Mouse (Mus musculus) central nervous system, embryonic 14 days (tissue): ENCODE results near the gene Dnah17. TPM values are rescaled to one million over a fixed set of nuclear protein-coding genes. Genes with fewer than 3 reads are reported as not detected.

ENCODE experiments used
- polyA plus RNA-seq: library from polyadenylated mRNA; depleted of rRNA; stranded (reverse); fragments of >200 nt; gene quantifications from 2 replicates; pipeline ENCODE4 v1.2.3, GENCODE M21; 2012; rRNA removed

Gene Dnah17
- 0.09 TPM in 2 replicates for polyA plus RNA-seq

DNA sequence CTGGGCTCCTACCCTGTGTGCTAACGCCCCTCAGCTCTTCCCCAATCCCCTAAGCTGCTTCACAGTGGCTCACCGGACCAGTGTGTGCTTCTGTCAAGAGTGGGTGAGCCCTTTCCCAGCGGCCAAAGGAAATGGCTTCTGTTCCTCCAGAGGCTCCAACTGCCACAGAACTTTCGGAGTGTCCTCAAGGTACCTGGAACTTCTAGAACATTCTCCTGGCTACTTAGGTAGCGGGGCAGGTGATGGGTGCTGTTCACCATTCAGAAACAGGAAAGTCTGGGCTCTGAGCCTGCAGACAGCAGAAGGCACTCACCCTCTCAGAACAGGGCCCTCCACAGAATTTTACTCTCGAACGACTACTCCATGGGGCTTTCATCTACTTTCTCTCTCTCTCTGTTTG, at the start of gene Dnah17:
TSS of gene Dnah17 (minus strand) at position 101 of the 400 bp plus-strand sequence.

DNA sequence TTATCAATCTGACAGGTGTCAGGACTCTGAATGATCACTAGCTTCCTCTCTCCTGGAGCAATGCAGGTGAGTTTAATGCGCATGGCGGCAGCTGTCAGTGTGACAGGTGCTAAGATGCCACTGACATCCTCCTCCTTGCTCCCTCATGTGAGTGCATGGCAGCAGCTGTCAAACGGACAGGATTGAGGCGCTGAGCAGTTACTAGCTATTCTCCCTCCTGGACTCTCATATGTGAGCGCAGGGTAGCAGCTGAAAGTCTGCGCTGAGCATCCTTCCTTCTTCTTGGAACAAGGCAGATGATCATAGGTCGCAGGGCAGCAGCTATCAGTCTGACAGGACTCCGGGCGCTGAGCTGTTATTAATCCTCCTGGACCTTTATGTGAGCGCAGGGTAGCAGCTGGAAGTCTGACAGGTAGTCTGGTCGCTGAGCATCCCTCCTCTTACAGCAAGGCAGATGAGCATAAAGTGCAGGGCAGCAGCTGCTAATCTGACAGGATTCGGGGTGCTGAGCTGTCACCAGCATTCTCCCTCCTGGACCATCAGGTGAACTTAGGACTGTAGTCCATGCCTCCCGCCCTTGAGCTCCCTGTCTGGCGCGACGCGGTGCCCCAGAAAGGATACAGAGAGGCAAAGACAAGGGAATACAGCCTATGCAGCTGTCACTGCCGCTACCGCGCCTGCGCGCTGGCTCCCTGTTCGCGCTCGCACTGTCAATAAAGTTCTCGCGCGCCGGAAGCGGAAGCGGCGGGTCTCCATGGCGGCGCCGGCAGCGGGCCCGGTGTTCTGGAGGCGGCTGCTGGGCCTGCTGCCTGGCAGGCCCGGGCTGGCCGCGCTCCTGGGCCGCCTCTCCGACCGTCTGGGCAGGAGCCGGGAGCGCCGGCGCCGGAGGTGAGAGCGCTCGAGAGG, 144.1 kb downstream of the Dnah17 start, which contains the start of gene Pgs1:
TSS of gene Pgs1 (plus strand) at position 167 of the 906 bp plus-strand sequence.

Other genes with a start within 250 kb of the Dnah17 start
- gene Socs3, start 160.6 kb downstream of the Dnah17 start, polyA plus RNA-seq, result 12.4 and 12.7 TPM in 2 replicates
- gene Pgs1, start 144.3 kb downstream of the Dnah17 start, polyA plus RNA-seq, result 45.9 and 46.2 TPM in 2 replicates
- gene Cyth1, start 118.0 kb upstream of the Dnah17 start, polyA plus RNA-seq, result 34.8 and 35.3 TPM in 2 replicates
- 18.4 and 20.0 TPM in 2 replicates for gene Usp36, start 159.6 kb upstream of the Dnah17 start, polyA plus RNA-seq
- gene Cep295nl, start 211.9 kb upstream of the Dnah17 start, polyA plus RNA-seq, result 0.37 and 0.55 TPM in 2 replicates
- gene Timp2, start 225.1 kb upstream of the Dnah17 start, polyA plus RNA-seq, result 63.0 and 89.1 TPM in 2 replicates